Mouse (Mus musculus): ENCODE results near the gene Coa5. TPM values are rescaled to one million over a fixed set of nuclear protein-coding genes. Genes with fewer than 3 reads are reported as not detected.

The Coa5 gene
- polyA plus RNA-seq, 1 experiment from 2014 or later = 73.9 TPM

DNA sequence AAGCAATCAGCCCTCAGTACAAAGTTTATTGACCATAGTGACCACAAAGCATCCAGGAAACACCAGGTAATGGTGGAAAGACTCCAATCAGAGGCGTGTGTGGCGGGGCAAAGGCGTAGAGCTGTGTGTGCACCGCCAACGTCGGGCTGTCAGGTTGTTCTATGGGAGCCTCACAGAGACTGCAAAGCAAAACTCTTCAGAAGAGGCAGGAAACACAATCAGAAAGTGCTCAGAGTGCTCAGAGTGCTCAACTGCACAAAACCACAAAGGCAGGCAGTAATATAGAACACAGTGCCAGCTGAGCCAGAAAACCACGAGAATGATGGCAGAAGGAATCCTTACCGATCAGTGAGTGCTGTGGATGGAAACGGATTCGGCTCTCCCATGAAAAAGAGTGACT lies 43.3 kb upstream of the Coa5 start:
- H3K4me2 ChIP-seq (ENCODE audit: low read length) = no peak overlapping the region
- H3K4me1 ChIP-seq (ENCODE audit: control insufficient read depth, insufficient read depth, low read length) = no peaks in the 10 kb centered on the region
- DNase-seq (no peak), ATAC-seq (ENCODE audit: low FRiP score, low TSS enrichment) (no peak)
- H3K4me3 ChIP-seq (replicated peaks; ENCODE audit: low read depth, low read length) = no peak overlapping the region
- H3K9ac ChIP-seq (replicated peaks; ENCODE audit: low read length) = no peak overlapping the region
- H3K27ac ChIP-seq (replicated peaks; ENCODE audit: low read depth, low read length) = no peak overlapping the region
- no peaks in the 10 kb centered on the region for H3K36me3 ChIP-seq (ENCODE audit: control insufficient read depth, insufficient read depth, low read length)
- no peaks in the 10 kb centered on the region for H3K9me3 ChIP-seq (ENCODE audit: control insufficient read depth, low read length)
- 87% methylated on average over 10 of the region's 10 CpGs for WGBS
- no peaks in the 10 kb centered on the region for H3K27me3 ChIP-seq (ENCODE audit: control insufficient read depth, insufficient read depth, low read length)

DNA sequence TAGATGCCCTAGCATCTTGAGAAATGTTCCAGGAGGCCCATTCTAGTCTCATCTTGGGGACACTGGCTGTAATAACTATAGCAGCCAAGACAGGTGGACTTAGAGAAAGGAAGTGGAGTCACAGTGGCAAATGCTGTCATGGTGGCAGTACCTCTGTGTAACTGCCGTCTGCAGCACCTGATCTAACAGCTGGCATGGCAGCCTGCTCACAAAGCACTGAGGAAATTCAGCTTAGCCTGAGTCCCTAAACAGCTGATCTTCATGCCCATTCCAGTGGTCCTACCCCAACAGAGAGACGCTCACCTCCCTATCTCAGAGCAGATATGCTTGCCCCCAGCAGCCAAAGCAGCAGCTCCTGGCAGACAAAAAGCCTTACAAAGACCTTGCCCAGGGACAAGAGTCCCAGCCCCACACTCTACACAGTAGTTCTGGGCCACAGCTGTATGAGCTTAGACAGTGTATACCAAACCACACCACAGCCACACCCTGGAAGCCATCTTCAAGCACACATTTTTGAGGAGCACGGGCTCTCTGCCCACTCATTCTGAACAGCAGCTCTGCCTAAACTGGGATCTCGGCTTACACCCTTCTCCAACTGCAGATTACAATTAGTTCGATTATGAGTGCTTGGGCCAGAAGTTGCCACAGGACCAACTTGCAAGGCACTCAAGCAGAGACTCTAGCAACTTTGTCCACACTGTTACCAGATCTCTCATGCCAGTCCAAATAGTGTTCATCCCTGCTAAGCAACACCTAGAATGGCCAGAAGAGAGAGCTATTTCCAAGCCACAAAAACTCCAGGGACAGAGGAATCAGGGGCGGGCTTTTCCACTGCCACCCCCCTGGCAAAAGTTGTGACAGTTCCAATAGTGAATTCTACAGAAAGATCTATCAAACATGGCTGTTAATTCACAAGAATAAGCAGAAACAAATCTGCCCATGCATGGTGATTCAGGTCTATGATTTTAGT lies 41.6 kb upstream of the Coa5 start:
- DNase-seq (no peak), ATAC-seq (ENCODE audit: low FRiP score, low TSS enrichment) (no peak)
- Histone ChIP-seq H3K9me3 (ENCODE audit: control insufficient read depth, low read length) (no peaks in the 10 kb centered on the region), H3K9ac (replicated peaks; ENCODE audit: low read length) (no peak overlapping the region), H3K4me3 (replicated peaks; ENCODE audit: low read depth, low read length) (no peak overlapping the region), H3K4me2 (ENCODE audit: low read length) (no peak overlapping the region), H3K36me3 (ENCODE audit: control insufficient read depth, insufficient read depth, low read length) (no peaks in the 10 kb centered on the region), H3K27me3 (ENCODE audit: control insufficient read depth, insufficient read depth, low read length) (no peaks in the 10 kb centered on the region), H3K4me1 (ENCODE audit: control insufficient read depth, insufficient read depth, low read length) (no peaks in the 10 kb centered on the region), H3K27ac (replicated peaks; ENCODE audit: low read depth, low read length) (no peak overlapping the region)
- WGBS = 87% methylated on average over 6 of the region's 6 CpGs

DNA sequence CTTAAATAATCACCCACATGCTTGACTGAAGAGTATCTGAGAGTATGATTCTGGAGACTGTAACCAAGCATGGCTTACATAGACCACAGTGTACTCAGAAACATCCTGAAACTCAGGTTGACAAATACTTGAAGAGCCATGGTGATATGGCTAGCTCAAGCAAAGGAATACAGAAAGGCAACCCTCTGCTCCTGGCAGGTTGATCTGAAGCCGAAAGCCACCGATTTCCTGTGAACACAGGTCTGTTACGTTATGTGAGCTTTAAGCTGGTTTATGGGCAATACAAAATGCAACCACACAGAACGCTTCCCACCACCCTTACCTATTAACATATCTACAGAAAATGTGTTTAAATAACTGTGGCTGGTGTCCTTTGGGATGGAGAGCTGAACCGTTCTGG lies 39.1 kb upstream of the Coa5 start:
- no peak overlapping the region for H3K4me2 ChIP-seq (ENCODE audit: low read length)
- WGBS = 88% methylated on average over 5 of the region's 5 CpGs
- H3K9me3 ChIP-seq (ENCODE audit: control insufficient read depth, low read length) = no peaks in the 10 kb centered on the region
- H3K27ac ChIP-seq (replicated peaks; ENCODE audit: low read depth, low read length) = no peak overlapping the region
- ATAC-seq (ENCODE audit: low FRiP score, low TSS enrichment) (no peak), DNase-seq (no peak)
- H3K4me3 ChIP-seq (replicated peaks; ENCODE audit: low read depth, low read length) = no peak overlapping the region
- H3K27me3 ChIP-seq (ENCODE audit: control insufficient read depth, insufficient read depth, low read length) = no peaks in the 10 kb centered on the region
- no peaks in the 10 kb centered on the region for H3K4me1 ChIP-seq (ENCODE audit: control insufficient read depth, insufficient read depth, low read length)
- no peak overlapping the region for H3K9ac ChIP-seq (replicated peaks; ENCODE audit: low read length)
- no peaks in the 10 kb centered on the region for H3K36me3 ChIP-seq (ENCODE audit: control insufficient read depth, insufficient read depth, low read length)

DNA sequence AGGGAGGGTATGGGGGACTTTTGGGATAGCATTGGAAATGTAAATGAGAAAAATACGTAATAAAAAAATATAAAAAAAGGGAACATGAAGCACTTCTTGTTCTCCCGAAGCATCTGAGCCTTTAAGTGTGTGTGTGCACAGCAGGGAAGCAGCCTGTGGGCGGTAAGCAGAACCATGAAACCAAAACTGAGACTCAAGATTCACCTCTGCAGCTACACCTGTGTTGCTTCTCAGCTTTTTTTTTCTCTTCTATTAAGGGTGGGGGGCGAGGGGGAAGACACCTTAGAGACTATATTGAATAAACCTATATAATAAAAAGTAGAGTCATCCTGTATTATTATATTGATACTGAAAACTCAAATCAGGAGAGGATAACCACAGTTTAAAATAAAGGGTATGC lies 37.9 kb upstream of the Coa5 start:
- ATAC-seq (ENCODE audit: low FRiP score, low TSS enrichment) = no peak
- Histone ChIP-seq H3K4me3 (replicated peaks; ENCODE audit: low read depth, low read length) (no peak overlapping the region), H3K4me1 (ENCODE audit: control insufficient read depth, insufficient read depth, low read length) (no peaks in the 10 kb centered on the region), H3K27me3 (ENCODE audit: control insufficient read depth, insufficient read depth, low read length) (no peaks in the 10 kb centered on the region), H3K4me2 (ENCODE audit: low read length) (no peak overlapping the region), H3K9me3 (ENCODE audit: control insufficient read depth, low read length) (no peaks in the 10 kb centered on the region), H3K9ac (replicated peaks; ENCODE audit: low read length) (no peak overlapping the region), H3K36me3 (ENCODE audit: control insufficient read depth, insufficient read depth, low read length) (no peaks in the 10 kb centered on the region), H3K27ac (replicated peaks; ENCODE audit: low read depth, low read length) (no peak overlapping the region)
- 84% methylated on average over 4 of the region's 4 CpGs for WGBS
- no peak for DNase-seq

DNA sequence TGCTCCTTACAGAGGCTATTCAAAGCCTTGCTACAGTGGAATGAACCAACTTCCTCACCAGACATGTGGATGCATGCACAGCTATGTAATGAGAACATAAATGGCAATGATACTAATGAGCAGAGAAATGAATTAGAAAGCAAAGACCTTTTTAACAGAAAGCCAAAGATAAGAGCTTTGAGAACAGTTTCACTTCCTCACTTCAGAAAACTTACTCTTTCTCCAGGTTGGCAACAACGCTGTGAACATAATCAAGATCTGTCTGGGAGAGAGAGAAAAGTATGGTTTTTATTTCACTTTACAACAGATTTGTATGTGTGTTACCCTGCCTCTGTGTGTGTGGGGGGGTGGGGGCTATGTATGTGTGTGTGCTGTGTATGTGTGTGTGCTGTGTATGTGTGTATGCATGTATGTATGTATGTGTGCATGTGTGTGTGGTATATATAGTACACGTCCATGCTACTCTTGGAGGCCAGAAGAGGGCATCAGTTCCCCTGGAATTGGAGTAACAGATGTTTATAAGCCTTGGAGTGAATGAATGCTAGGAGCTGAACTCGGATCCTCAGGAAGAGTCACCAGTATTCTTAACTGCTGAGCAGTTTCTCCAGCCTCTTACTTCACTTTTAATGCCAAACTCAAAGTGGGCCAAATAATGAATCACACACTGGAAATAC lies 36.6 kb upstream of the Coa5 start:
- WGBS = 87% methylated on average over 3 of the region's 3 CpGs
- Histone ChIP-seq H3K9ac (replicated peaks; ENCODE audit: low read length) (no peak overlapping the region), H3K27me3 (ENCODE audit: control insufficient read depth, insufficient read depth, low read length) (no peaks in the 10 kb centered on the region), H3K27ac (replicated peaks; ENCODE audit: low read depth, low read length) (no peak overlapping the region), H3K36me3 (ENCODE audit: control insufficient read depth, insufficient read depth, low read length) (no peaks in the 10 kb centered on the region), H3K9me3 (ENCODE audit: control insufficient read depth, low read length) (no peaks in the 10 kb centered on the region), H3K4me2 (ENCODE audit: low read length) (no peak overlapping the region), H3K4me1 (ENCODE audit: control insufficient read depth, insufficient read depth, low read length) (no peaks in the 10 kb centered on the region), H3K4me3 (replicated peaks; ENCODE audit: low read depth, low read length) (no peak overlapping the region)
- DNase-seq (no peak), ATAC-seq (ENCODE audit: low FRiP score, low TSS enrichment) (no peak)

DNA sequence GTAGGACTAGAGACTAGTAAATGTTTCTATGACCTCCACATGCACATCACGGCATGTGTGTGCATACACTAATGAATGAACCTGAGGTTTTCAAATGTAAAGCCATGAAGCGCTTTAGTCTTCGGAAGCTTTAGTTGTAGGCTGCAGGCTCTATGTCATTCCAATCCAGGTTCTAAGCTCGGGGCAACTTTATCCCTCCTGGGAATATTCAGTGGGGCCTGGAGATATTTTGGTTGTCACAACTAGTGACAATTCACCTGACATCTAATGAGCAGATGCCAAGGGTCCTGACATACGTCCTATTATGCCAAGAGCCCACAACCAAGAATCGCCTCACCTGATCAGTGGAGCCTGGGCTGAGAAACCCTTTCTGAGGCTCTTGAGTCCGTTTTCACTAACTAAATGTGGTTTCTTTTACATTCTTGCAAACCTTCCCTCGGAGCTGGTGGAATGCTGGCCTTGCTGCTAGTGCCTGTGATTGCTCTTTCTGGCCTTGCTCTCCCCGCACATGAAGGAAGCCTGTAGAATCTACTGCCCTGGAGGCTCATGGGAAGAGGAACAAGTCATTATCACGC lies 35.1 kb upstream of the Coa5 start:
- H3K9me3 ChIP-seq (ENCODE audit: control insufficient read depth, low read length) = no peaks in the 10 kb centered on the region
- no peaks in the 10 kb centered on the region for H3K27me3 ChIP-seq (ENCODE audit: control insufficient read depth, insufficient read depth, low read length)
- WGBS = 89% methylated on average over 10 of the region's 10 CpGs
- H3K27ac ChIP-seq (replicated peaks; ENCODE audit: low read depth, low read length) = no peak overlapping the region
- H3K4me1 ChIP-seq (ENCODE audit: control insufficient read depth, insufficient read depth, low read length) = no peaks in the 10 kb centered on the region
- H3K9ac ChIP-seq (replicated peaks; ENCODE audit: low read length) = no peak overlapping the region
- H3K36me3 ChIP-seq (ENCODE audit: control insufficient read depth, insufficient read depth, low read length) = no peaks in the 10 kb centered on the region
- ATAC-seq (ENCODE audit: low FRiP score, low TSS enrichment) = no peak
- no peak overlapping the region for H3K4me2 ChIP-seq (ENCODE audit: low read length)
- no peak for DNase-seq
- H3K4me3 ChIP-seq (replicated peaks; ENCODE audit: low read depth, low read length) = no peak overlapping the region

DNA sequence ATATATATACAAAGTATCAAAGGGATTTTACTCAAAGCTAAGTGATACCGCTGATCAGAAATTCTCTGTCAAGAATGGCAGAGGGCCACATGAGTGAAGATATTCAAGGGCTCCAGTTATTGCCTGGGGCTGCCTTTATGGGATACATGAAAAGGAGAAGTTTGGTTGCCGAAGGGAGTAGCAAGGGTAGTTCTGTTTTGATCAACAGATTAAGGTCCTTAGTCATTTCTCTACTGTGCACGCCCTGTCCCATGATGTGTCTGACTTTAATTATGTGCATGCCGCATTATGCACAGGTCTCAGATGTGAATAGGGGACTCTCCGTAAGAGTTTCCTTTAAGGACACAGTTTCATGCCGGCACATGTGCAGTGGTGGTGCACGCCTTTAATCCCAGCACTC lies 27.6 kb upstream of the Coa5 start:
- Histone ChIP-seq H3K4me3 (replicated peaks; ENCODE audit: low read depth, low read length) (no peak overlapping the region), H3K4me1 (ENCODE audit: control insufficient read depth, insufficient read depth, low read length) (no peaks in the 10 kb centered on the region), H3K27ac (replicated peaks; ENCODE audit: low read depth, low read length) (no peak overlapping the region), H3K36me3 (ENCODE audit: control insufficient read depth, insufficient read depth, low read length) (0 out of 2 replicates have a peak, but pooled peaks cover 4% of the 10 kb centered on the region), H3K9ac (replicated peaks; ENCODE audit: low read length) (no peak overlapping the region), H3K4me2 (ENCODE audit: low read length) (no peak overlapping the region), H3K9me3 (ENCODE audit: control insufficient read depth, low read length) (no peaks in the 10 kb centered on the region), H3K27me3 (ENCODE audit: control insufficient read depth, insufficient read depth, low read length) (no peaks in the 10 kb centered on the region)
- ATAC-seq (ENCODE audit: low FRiP score, low TSS enrichment) = no peak
- DNase-seq = no peak
- 92% methylated on average over 7 of the region's 7 CpGs for WGBS

DNA sequence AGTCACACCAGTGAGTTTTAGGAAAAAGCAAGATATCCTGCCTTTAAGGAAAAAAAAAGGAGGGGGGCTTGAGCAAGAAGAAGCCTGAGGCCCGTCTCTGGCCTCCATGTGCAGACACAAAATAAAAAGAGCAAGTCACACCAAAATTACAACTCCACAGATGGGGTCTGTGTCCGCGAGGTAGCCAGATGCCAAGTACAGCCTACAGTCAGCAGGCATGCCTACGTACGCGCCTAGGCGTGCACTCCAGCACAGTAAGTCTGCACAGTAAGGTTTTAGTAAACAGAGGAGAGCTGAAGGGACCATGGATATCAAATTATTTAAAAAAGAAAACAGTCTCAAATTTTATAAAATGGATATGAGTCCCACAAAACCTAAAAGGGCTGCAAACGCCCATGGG lies 21.4 kb upstream of the Coa5 start:
- Histone ChIP-seq H3K4me3 (replicated peaks; ENCODE audit: low read depth, low read length) (no peak overlapping the region), H3K4me1 (ENCODE audit: control insufficient read depth, insufficient read depth, low read length) (no peaks in the 10 kb centered on the region), H3K36me3 (ENCODE audit: control insufficient read depth, insufficient read depth, low read length) (peaks cover 20% of the 10 kb centered on the region), H3K4me2 (ENCODE audit: low read length) (no peak overlapping the region), H3K9me3 (ENCODE audit: control insufficient read depth, low read length) (no peaks in the 10 kb centered on the region), H3K27ac (replicated peaks; ENCODE audit: low read depth, low read length) (no peak overlapping the region), H3K27me3 (ENCODE audit: control insufficient read depth, insufficient read depth, low read length) (no peaks in the 10 kb centered on the region), H3K9ac (replicated peaks; ENCODE audit: low read length) (no peak overlapping the region)
- WGBS = 95% methylated on average over 8 of the region's 8 CpGs
- ATAC-seq (ENCODE audit: low FRiP score, low TSS enrichment) (no peak), DNase-seq (no peak)
